Mouse (Mus musculus) liver, embryonic 13.5 days (tissue): ENCODE results near the gene Tmem108. TPM values are rescaled to one million over a fixed set of nuclear protein-coding genes. Genes with fewer than 3 reads are reported as not detected.

Experiments
- ATAC-seq: fragments of 200-750 bp; cut with Nextera tagmentation; 2 replicates; pipeline ENCODE4 v1.8.0; 2017; ENCODE audit warnings: low read depth, mild to moderate bottlenecking, moderate number of reproducible peaks, moderate library complexity
- DNase-seq: peaks from one replicate; pipeline ENCODE4 v3.0.0; 2022
- H3K27ac ChIP-seq: fragments of 300-500 bp; sonication (generic); 2 replicates; pipeline ENCODE4 v1.5.1; 2015; ENCODE audit warnings: moderate library complexity, mild to moderate bottlenecking, inconsistent platforms
- H3K27me3 ChIP-seq: fragments of 300-500 bp; sonication (generic); 2 replicates; pipeline ENCODE4 v1.6.1; 2015; ENCODE audit warnings: mild to moderate bottlenecking, inconsistent platforms
- H3K36me3 ChIP-seq: fragments of 300-500 bp; sonication (generic); 2 replicates; pipeline ENCODE4 v1.6.1; 2015; ENCODE audit warnings: mild to moderate bottlenecking, inconsistent platforms
- H3K4me1 ChIP-seq: fragments of 300-500 bp; sonication (generic); replicated peaks from 2 replicates; pipeline ENCODE4 v1.6.1; 2015; ENCODE audit warnings: inconsistent platforms
- H3K4me2 ChIP-seq: fragments of 300-500 bp; sonication (generic); 2 replicates; pipeline ENCODE4 v1.6.1; 2015; ENCODE audit warnings: inconsistent platforms, mild to moderate bottlenecking, moderate library complexity
- H3K4me3 ChIP-seq: fragments of 300-500 bp; sonication (generic); replicated peaks from 2 replicates; pipeline ENCODE4 v1.5.1; 2015; ENCODE audit warnings: mild to moderate bottlenecking, inconsistent platforms
- H3K9ac ChIP-seq: fragments of 300-500 bp; sonication (generic); 2 replicates; pipeline ENCODE4 v1.6.1; 2015; ENCODE audit warnings: mild to moderate bottlenecking, inconsistent platforms
- H3K9me3 ChIP-seq: fragments of 300-500 bp; sonication (generic); replicated peaks from 2 replicates; pipeline ENCODE4 v1.6.1; 2016; ENCODE audit warnings: inconsistent platforms
- WGBS: fragments of 180-500 bp; shearing (Covaris S2); methylation state at CpG from one replicate; pipeline ENCODE4 v1.1.7; 2015; ENCODE audit not compliant: insufficient replicate concordance; 5-methylcytosine and 5-hydroxymethylcytosine counted together
- polyA plus RNA-seq: library from polyadenylated mRNA; unstranded; fragments of >200 nt; fragmentation: Nextera tagmentation; extraction: Ambion mirVana; gene quantifications from 2 replicates; pipeline ENCODE4 v1.2.1, GENCODE M21; 2015

Gene Tmem108
- polyA plus RNA-seq, 1 experiment from 2014 or later, result 1.5 TPM

DNA sequence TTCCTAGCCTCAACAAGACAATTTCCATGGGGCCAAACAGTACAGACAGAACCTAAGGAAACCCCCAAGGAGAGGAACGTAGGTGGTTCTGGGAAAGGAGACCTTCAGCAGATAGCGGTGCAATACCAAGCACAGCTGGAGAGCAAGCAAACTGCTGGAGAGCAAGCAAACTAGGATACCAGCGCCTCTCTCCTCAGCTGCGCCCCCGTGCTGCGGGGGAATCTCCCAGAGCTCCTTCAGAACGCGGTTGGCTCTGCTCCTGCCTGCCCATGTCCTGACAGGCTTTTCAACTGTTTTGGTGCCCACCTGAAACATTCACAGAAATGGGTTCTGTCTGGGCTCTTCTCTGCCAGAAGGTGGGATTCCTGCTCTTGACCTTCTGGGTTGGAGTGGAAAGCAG lies 221.1 kb downstream of the Tmem108 start:
- no peak overlapping the region for H3K4me3 ChIP-seq
- H3K36me3 ChIP-seq, result no peaks in the 10 kb centered on the region
- DNase-seq, result no peak
- no peaks in the 10 kb centered on the region for H3K4me1 ChIP-seq
- 67% methylated on average over 8 of the region's 8 CpGs for WGBS
- H3K4me2 ChIP-seq, result no peak overlapping the region
- no peak overlapping the region for H3K27ac ChIP-seq
- no peak for ATAC-seq
- no peaks in the 10 kb centered on the region for H3K9me3 ChIP-seq
- H3K27me3 ChIP-seq, result no peaks in the 10 kb centered on the region
- H3K9ac ChIP-seq, result no peak overlapping the region

DNA sequence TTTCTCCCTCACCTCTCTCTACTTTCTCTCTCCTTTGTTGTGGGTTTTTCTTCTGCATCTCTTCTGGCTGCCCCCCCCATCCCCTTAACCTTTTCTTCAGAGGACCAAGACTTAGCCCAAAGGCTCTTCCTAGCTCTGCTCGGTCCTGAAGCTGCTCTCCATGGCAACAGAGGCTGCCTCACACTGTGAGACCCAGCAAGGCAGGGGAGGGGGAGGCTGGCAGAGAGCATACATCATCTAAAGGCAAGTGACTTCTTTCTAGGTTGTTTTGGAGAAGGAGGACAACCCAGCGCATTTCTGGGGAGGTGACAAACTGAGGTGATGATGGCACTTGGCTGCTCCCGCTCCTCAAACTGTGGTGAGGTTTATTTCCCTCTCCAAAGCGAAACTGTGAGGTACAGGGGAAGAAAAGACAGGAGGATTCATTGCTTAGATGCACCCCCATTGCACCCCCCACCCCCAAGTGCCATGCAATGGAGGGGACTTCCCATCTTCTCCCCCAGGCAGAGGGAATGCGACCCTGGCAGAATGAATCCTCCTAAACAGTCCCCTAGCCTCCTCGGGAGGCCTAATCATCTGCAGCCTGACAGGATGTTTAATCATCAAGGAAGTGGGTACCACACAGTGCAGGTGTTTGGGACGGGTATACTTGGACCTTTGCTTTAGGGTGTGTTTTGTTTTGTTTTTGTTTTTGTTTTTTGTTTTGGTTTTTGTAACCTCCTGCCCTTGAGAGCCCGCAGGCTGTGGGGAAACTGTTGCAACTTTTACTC lies 223.4 kb downstream of the Tmem108 start:
- H3K27ac ChIP-seq, result no peak overlapping the region
- no peak overlapping the region for H3K4me2 ChIP-seq
- DNase-seq, result no peak
- H3K36me3 ChIP-seq, result no peaks in the 10 kb centered on the region
- no peak for ATAC-seq
- no peaks in the 10 kb centered on the region for H3K27me3 ChIP-seq
- H3K9me3 ChIP-seq, result no peaks in the 10 kb centered on the region
- no peak overlapping the region for H3K9ac ChIP-seq
- no peaks in the 10 kb centered on the region for H3K4me1 ChIP-seq
- WGBS, result 33% methylated on average over 8 of the region's 8 CpGs
- no peak overlapping the region for H3K4me3 ChIP-seq

DNA sequence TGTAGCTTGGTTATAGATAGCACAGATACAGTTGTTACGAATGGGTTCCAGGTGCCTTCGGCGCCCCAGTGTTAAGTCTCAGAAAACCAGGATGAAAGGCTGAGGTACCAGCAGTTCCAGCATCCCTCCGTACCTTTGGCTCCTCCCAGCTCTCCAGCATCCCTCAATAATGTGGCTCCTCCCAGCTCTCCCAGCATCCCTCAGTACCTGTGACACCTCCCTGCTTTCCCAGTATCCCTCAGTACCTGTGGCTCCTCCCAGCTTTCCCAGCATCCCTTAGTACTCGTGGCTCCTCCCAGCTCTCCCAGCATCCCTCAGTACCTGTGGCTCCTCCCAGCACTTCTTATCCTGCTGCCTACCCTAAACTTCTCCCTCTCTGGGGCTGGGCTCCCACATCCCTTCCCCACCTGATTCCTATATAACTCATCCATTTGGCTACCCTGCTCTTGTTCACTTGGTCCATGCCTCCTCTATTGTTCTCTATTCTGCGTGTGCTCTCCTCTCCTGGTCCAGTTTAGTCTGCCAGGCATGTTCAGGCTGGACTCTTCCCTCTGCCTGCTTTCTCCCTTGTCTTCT lies 225.5 kb downstream of the Tmem108 start:
- Histone ChIP-seq H3K4me3 (no peak overlapping the region), H3K36me3 (no peaks in the 10 kb centered on the region), H3K27me3 (no peaks in the 10 kb centered on the region), H3K4me1 (no peaks in the 10 kb centered on the region), H3K9ac (no peak overlapping the region), H3K27ac (no peak overlapping the region), H3K4me2 (no peak overlapping the region), H3K9me3 (no peaks in the 10 kb centered on the region)
- ATAC-seq (no peak), DNase-seq (no peak)
- 71% methylated on average over 6 of the region's 6 CpGs for WGBS

DNA sequence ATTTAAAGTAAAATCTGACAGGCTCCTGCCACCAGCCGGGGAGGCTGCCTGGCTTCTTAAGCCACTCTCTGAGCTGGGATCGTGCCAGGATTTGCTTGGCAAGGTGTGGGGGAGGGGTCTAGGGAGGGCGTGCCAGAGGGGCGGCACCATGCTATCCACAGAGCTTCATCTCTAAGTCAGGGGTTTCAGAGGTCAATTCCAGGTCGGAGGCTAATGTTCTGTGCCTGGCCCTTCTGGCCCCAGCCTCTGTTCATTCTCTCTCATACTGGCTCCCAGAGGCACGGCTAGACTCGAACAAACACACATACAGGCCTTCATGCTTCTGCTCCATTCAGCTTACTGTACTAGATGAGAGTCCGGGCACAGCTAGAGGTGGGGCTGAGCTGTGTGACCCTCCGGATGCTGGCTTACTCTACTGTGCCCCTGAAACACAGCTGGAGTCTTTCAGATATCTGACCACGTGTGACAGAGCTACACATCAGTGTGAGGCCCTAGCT lies 236.5 kb downstream of the Tmem108 start:
- H3K4me3 ChIP-seq, result no peak overlapping the region
- H3K36me3 ChIP-seq, result no peaks in the 10 kb centered on the region
- no peaks in the 10 kb centered on the region for H3K27me3 ChIP-seq
- no peak overlapping the region for H3K27ac ChIP-seq
- 33% methylated on average over 10 of the region's 10 CpGs for WGBS
- 0 out of 2 replicates have a peak, but pooled peaks cover 5% of the 10 kb centered on the region for H3K4me1 ChIP-seq
- DNase-seq (no peak), ATAC-seq (peak; percentile 36; the same call in 1 of the 2 replicates)
- no peaks in the 10 kb centered on the region for H3K9me3 ChIP-seq
- H3K4me2 ChIP-seq, result no peak overlapping the region
- H3K9ac ChIP-seq, result no peak overlapping the region

DNA sequence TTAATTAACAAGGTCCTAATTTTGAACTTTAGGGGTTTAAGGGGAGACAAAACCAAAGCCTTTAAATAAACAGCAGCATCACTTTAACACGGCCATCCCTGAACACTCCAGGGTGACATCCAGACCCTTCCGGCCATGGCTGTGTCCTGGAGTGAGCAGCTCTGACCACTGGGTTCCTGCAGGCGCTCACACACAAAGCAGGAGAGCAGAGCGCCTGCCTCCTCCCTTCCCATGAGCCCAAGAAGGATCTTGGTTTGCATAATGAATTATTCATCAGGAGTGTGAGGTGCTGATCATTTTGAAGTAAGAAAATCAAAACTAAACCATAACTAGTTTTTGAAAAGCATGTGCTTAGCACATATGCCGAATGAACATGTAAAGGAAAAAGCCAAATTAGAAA lies 237.0 kb downstream of the Tmem108 start:
- WGBS, result 52% methylated on average over 5 of the region's 5 CpGs
- Histone ChIP-seq H3K36me3 (no peaks in the 10 kb centered on the region), H3K4me2 (no peak overlapping the region), H3K9ac (no peak overlapping the region), H3K4me1 (0 out of 2 replicates have a peak, but pooled peaks cover 5% of the 10 kb centered on the region), H3K27me3 (no peaks in the 10 kb centered on the region), H3K9me3 (no peaks in the 10 kb centered on the region), H3K4me3 (no peak overlapping the region), H3K27ac (no peak overlapping the region)
- ATAC-seq, result no peak
- DNase-seq, result no peak

DNA sequence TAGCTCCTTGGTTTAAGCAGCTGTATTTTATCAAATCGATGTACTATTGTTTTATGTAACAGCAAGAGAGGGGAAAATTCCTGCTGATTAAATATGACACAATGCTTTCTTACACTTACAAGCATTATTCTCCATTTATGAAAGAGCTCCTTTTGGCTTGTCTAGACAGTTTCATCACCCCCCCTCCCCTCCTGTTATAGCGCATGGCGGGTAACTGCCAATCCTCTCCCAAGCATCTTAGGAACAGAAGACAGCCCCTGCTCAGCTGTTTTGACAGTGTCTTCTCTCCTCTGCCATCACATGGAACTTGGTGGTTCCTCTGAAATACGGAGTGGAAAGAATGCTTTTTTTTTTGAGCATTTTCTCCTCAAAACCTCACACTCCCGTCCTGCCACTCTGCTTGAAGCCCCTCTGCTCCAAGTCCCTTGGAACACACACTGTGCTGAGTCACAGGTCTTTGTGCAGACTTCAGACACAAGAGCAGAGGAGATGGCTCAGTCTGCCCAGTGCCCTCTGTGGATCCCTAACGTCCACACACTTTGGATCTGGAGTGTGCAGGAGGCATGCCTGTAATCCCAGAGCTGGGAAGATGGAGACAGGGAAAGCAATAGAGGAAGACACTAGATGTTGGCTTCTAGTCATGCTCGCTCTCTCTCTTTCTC lies 237.8 kb downstream of the Tmem108 start:
- H3K9ac ChIP-seq, result no peak overlapping the region
- H3K4me1 ChIP-seq, result 0 out of 2 replicates have a peak, but pooled peaks cover 5% of the 10 kb centered on the region
- 58% methylated on average over 7 of the region's 7 CpGs for WGBS
- no peak overlapping the region for H3K4me2 ChIP-seq
- H3K4me3 ChIP-seq, result no peak overlapping the region
- H3K9me3 ChIP-seq, result no peaks in the 10 kb centered on the region
- ATAC-seq, result no peak
- no peak overlapping the region for H3K27ac ChIP-seq
- H3K27me3 ChIP-seq, result no peaks in the 10 kb centered on the region
- H3K36me3 ChIP-seq, result no peaks in the 10 kb centered on the region
- DNase-seq, result no peak

DNA sequence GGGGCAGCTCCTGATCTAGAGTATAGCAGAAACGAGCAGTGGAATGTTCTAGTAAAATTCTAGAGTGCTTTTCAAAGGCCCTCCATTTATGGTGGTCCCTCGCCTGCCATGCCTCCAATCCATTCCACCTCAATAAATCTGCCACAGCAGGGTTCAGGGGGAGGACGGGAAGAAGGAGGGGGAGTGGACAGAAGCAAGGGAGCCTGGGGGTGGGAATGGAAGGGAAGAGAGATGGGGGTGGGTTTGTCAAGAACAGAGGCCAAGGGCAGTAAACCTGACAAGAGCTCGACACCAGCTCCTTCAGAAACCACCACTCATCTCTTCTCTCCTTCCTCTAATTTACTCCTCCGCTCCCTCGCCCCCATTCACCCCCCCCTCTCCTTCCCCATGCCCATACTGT lies 238.6 kb downstream of the Tmem108 start:
- no peaks in the 10 kb centered on the region for H3K36me3 ChIP-seq
- 42% methylated on average over 6 of the region's 6 CpGs for WGBS
- H3K4me2 ChIP-seq, result no peak overlapping the region
- H3K9me3 ChIP-seq, result no peaks in the 10 kb centered on the region
- H3K9ac ChIP-seq, result no peak overlapping the region
- ATAC-seq (no peak), DNase-seq (no peak)
- 0 out of 2 replicates have a peak, but pooled peaks cover 5% of the 10 kb centered on the region for H3K4me1 ChIP-seq
- no peaks in the 10 kb centered on the region for H3K27me3 ChIP-seq
- no peak overlapping the region for H3K27ac ChIP-seq
- H3K4me3 ChIP-seq, result no peak overlapping the region

DNA sequence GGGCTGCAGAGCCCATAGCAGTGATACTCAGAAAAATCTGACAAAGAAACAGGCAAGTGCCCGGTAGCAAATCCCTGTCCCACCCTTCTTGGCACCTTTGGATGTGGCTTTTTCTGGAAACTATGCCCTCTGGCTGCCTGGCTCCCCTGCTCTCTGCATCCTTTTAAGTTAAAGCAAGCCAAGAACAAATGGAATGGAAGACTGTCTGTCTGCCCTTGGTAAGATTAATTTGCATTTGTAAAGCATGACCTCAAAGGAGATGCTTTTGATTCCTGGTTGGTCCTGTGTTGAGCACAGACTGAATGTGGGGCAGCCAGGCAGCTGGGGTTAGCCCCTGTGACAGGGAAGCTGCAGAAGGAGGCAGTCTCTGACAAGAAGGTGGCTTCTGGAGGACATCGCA lies 247.8 kb downstream of the Tmem108 start:
- Histone ChIP-seq H3K4me3 (no peak overlapping the region), H3K27me3 (no peaks in the 10 kb centered on the region), H3K27ac (no peak overlapping the region), H3K36me3 (no peaks in the 10 kb centered on the region), H3K9me3 (no peaks in the 10 kb centered on the region), H3K4me1 (no peaks in the 10 kb centered on the region), H3K4me2 (no peak overlapping the region), H3K9ac (no peak overlapping the region)
- DNase-seq (no peak), ATAC-seq (no peak)
- WGBS, result 58% methylated on average over 2 of the region's 2 CpGs

DNA sequence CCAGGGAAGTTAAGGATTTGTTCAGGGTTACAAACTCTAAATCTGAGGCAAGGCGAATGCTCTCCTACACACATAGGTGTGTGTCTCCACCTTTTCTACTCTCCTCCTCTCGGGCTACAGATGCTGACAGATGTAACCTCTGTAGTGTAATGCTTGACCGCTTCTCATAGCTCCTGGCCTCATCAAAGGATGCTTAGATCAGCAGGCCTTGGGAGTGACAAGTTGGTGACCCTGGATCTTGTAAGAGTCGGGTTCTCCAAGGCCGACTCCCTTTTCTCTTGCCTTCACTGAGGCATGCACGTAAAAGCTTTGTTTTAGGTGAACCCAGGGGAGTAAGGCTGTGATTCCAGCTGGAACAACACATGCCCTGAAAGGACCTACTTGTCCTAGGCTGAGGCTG lies 249.4 kb downstream of the Tmem108 start:
- DNase-seq, result no peak
- H3K9me3 ChIP-seq, result no peaks in the 10 kb centered on the region
- no peak overlapping the region for H3K4me3 ChIP-seq
- H3K27me3 ChIP-seq, result no peaks in the 10 kb centered on the region
- no peak overlapping the region for H3K4me2 ChIP-seq
- 69% methylated on average over 6 of the region's 6 CpGs for WGBS
- no peaks in the 10 kb centered on the region for H3K36me3 ChIP-seq
- H3K9ac ChIP-seq, result no peak overlapping the region
- no peaks in the 10 kb centered on the region for H3K4me1 ChIP-seq
- no peak overlapping the region for H3K27ac ChIP-seq
- ATAC-seq, result no peak

DNA sequence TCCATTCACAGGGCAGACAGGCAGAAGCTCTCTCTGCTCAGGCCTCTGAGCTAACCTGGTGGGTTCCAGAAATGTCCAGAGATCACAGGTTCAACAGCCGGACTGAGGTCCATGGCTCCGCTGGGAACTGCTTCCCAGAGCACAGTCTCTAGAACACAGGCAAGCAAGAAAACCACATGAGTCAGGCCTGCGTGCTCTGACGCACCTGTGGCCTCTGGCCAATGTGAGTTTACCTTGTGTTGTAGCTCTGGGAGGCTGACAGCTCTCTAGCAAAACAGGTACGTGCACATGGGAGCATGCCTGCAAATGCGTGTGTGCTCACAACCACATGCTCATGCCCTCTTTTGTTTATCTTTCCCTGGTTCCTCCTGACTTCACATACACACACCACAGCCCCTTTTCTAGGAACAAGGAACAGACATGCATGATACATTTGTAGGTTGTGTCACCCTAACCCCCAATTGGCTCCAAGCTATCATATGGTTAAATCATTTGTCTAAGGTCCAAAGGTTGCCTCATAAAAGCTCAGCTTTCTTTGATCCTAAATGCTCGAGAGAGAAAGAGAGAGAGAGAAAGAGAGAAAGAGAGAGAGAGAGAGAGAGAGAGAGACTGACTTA lies 254.6 kb downstream of the Tmem108 start:
- Histone ChIP-seq H3K27ac (no peak overlapping the region), H3K36me3 (no peaks in the 10 kb centered on the region), H3K9me3 (no peaks in the 10 kb centered on the region), H3K4me1 (peaks cover 4% of the 10 kb centered on the region), H3K4me3 (no peak overlapping the region), H3K4me2 (no peak overlapping the region), H3K27me3 (no peaks in the 10 kb centered on the region), H3K9ac (no peak overlapping the region)
- no peak for ATAC-seq
- no peak for DNase-seq
- 58% methylated on average over 7 of the region's 7 CpGs for WGBS

DNA sequence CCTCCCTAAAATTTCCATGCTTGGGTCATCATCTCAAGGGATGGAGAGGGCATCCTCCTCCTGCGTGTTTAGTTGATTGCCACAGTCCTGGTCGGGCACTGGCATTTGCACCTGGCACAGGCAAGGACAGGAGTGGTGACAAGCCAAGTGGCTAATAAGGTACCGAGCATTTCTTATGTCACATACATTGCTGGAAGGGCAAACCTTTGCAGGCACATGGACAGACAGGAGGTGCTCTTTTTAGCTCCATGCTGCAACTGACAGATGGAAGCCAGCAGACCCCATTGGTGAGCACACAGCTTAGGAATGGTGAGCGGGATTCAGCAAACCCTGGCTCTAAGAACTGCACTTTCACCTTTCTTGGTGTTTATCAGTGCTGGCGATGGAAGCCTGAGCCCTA lies 256.6 kb downstream of the Tmem108 start:
- H3K27me3 ChIP-seq, result no peaks in the 10 kb centered on the region
- H3K4me1 ChIP-seq, result peaks cover 12% of the 10 kb centered on the region
- no peak overlapping the region for H3K27ac ChIP-seq
- WGBS, result 64% methylated on average over 5 of the region's 5 CpGs
- no peak overlapping the region for H3K4me2 ChIP-seq
- ATAC-seq (no peak), DNase-seq (no peak)
- H3K9me3 ChIP-seq, result no peaks in the 10 kb centered on the region
- no peak overlapping the region for H3K4me3 ChIP-seq
- no peak overlapping the region for H3K9ac ChIP-seq
- H3K36me3 ChIP-seq, result no peaks in the 10 kb centered on the region
